Mouse (Mus musculus) small intestine, adult 2 months (tissue): ENCODE results near the gene Bzw2. TPM values are rescaled to one million over a fixed set of nuclear protein-coding genes. Genes with fewer than 3 reads are reported as not detected.

Experiments used
- H3K27ac ChIP-seq: fragments of 200-500 bp; 2 replicates; pipeline ENCODE4 v1.5.1; 2012; ENCODE audit warnings: low read depth, low read length, control low read depth, inconsistent platforms; ENCODE audit not compliant: insufficient read depth
- H3K27me3 ChIP-seq: fragments of 200-500 bp; 2 replicates; pipeline ENCODE4 v1.6.1; 2012; ENCODE audit warnings: mild to moderate bottlenecking, moderate library complexity, low read length, inconsistent platforms; ENCODE audit not compliant: control insufficient read depth, insufficient read depth
- H3K36me3 ChIP-seq: fragments of 200-500 bp; 2 replicates; pipeline ENCODE4 v1.6.1; 2012; ENCODE audit warnings: mild to moderate bottlenecking, low read length, control low read depth, inconsistent platforms; ENCODE audit not compliant: control insufficient read depth, insufficient read depth
- H3K4me1 ChIP-seq: fragments of 200-500 bp; 2 replicates; pipeline ENCODE4 v1.6.1; 2012; ENCODE audit warnings: low read length, inconsistent platforms, mixed read lengths; ENCODE audit not compliant: control insufficient read depth, insufficient read depth, insufficient read length
- H3K4me3 ChIP-seq: fragments of 200-500 bp; 2 replicates; pipeline ENCODE4 v1.5.1; 2012; ENCODE audit warnings: low read depth, mild to moderate bottlenecking, control low read depth, inconsistent platforms, low read length, moderate library complexity
- CTCF ChIP-seq: fragments of 200-500 bp; IDR thresholded peaks from 2 replicates; pipeline ENCODE4 v1.5.1; 2012; ENCODE audit warnings: low read depth, mild to moderate bottlenecking, control low read depth, inconsistent platforms, low read length, moderate library complexity, mixed read lengths; ENCODE audit not compliant: insufficient replicate concordance, insufficient read length; ENCODE audit errors: extremely low read depth
- POLR2A ChIP-seq: fragments of 200-500 bp; IDR thresholded peaks from 2 replicates; pipeline ENCODE4 v1.6.1; 2012; ENCODE audit warnings: low read depth, mild to moderate bottlenecking, control low read depth, inconsistent platforms, low read length, moderate library complexity
- WGBS: fragments of 180-500 bp; shearing (Covaris S2); methylation state at CpG from one replicate; pipeline ENCODE4 v1.1.7; 2018; 5-methylcytosine and 5-hydroxymethylcytosine counted together
- polyA plus RNA-seq: library from polyadenylated mRNA; depleted of rRNA; stranded (reverse); fragments of >200 nt; gene quantifications from 2 replicates; pipeline ENCODE4 v1.2.3, GENCODE M21; 2012; rRNA removed

Bzw2 gene
- polyA plus RNA-seq, 1 experiment, result 4.8 TPM

GRCm38 (mm10) chr12:36042348-36042778 is 115.5 kb downstream of the Bzw2 start, which contains the start of gene Tspan13:
Gene Tspan13, minus strand, starts transcription at chr12:36042500.
- Histone ChIP-seq H3K27ac (peak within 1 kb of the TSS; percentile 76), H3K4me3 (peak within 1 kb of the TSS; percentile 95), H3K36me3 (no peaks in the 10 kb centered on the region), H3K27me3 (no peaks in the 10 kb centered on the region), H3K4me1 (peaks cover 2% of the 10 kb centered on the region)
- under 1% methylated on average over 35 of the region's 35 CpGs for WGBS
- TF ChIP-seq POLR2A (peak; percentile 96), CTCF (no peak)

Other genes with a start within 250 kb of the Bzw2 start
- 0.62 and 0.95 TPM in 2 replicates for gene Agr3, start 232.5 kb downstream of the Bzw2 start, polyA plus RNA-seq
- gene Agr2, start 165.2 kb downstream of the Bzw2 start, polyA plus RNA-seq, result 251 and 276 TPM in 2 replicates
- gene Tspan13, start 115.6 kb downstream of the Bzw2 start, polyA plus RNA-seq, result 227 and 679 TPM in 2 replicates
- gene Ankmy2, start 966 bp downstream of the Bzw2 start, polyA plus RNA-seq, result 3.4 and 5.5 TPM in 2 replicates
- not detected in 2 replicates for gene Lrrc72, start 95.3 kb upstream of the Bzw2 start, polyA plus RNA-seq
- gene Sostdc1, start 156.1 kb upstream of the Bzw2 start, polyA plus RNA-seq, result 0.48 and 3.4 TPM in 2 replicates
- gene Ispd, start 223.4 kb upstream of the Bzw2 start, polyA plus RNA-seq, result 0.37 and 0.91 TPM in 2 replicates
- gene D630036H23Rik, start 224.1 kb upstream of the Bzw2 start, polyA plus RNA-seq, result 0.56 and 1.2 TPM in 2 replicates